Mouse (Mus musculus) limb, embryonic 11.5 days (tissue): ENCODE data around the gene E2f1. TPM values are rescaled to one million over a fixed set of nuclear protein-coding genes. Genes with fewer than 3 reads are reported as not detected.

ENCODE experiments used
- ATAC-seq: fragments of 200-750 bp; cut with Nextera tagmentation; 2 replicates; pipeline ENCODE4 v1.8.0; 2017; ENCODE audit warnings: low read depth; ENCODE audit not compliant: insufficient number of reproducible peaks, low FRiP score, low TSS enrichment
- DNase-seq: peaks from one replicate; pipeline ENCODE4 v3.0.0-alpha.2; 2015; ENCODE audit warnings: low spot score
- H3K27ac ChIP-seq: fragments of 300-500 bp; sonication (generic); replicated peaks from 2 replicates; pipeline ENCODE4 v1.5.1; 2014; ENCODE audit warnings: low read depth, mild to moderate bottlenecking, low read length
- H3K27me3 ChIP-seq: fragments of 300-500 bp; sonication (generic); 2 replicates; pipeline ENCODE4 v1.6.1; 2014; ENCODE audit warnings: mild to moderate bottlenecking, low read length, mixed read lengths; ENCODE audit not compliant: control insufficient read depth, insufficient read depth
- H3K36me3 ChIP-seq: fragments of 300-500 bp; sonication (generic); 2 replicates; pipeline ENCODE4 v1.6.1; 2014; ENCODE audit warnings: mild to moderate bottlenecking, low read length, moderate library complexity, mixed read lengths; ENCODE audit not compliant: control insufficient read depth, insufficient read depth
- H3K4me1 ChIP-seq: fragments of 300-500 bp; sonication (generic); 2 replicates; pipeline ENCODE4 v1.6.1; 2014; ENCODE audit warnings: low read length, mixed read lengths; ENCODE audit not compliant: control insufficient read depth, insufficient read depth
- H3K4me2 ChIP-seq: fragments of 300-500 bp; sonication (generic); 2 replicates; pipeline ENCODE4 v1.6.1; 2014; ENCODE audit warnings: low read depth, mild to moderate bottlenecking, moderate library complexity; ENCODE audit not compliant: severe bottlenecking
- H3K4me3 ChIP-seq: fragments of 300-500 bp; sonication (generic); 2 replicates; pipeline ENCODE4 v1.5.1; 2014; ENCODE audit warnings: low read depth, low read length
- H3K9ac ChIP-seq: fragments of 300-500 bp; sonication (generic); 2 replicates; pipeline ENCODE4 v1.6.1; 2014; ENCODE audit warnings: mild to moderate bottlenecking, low read length
- H3K9me3 ChIP-seq: fragments of 300-500 bp; sonication (generic); 2 replicates; pipeline ENCODE4 v1.6.1; 2016; ENCODE audit warnings: low read length; ENCODE audit not compliant: control insufficient read depth
- WGBS: fragments of 180-500 bp; shearing (Covaris S2); extraction: QIAGEN DNeasy Blood & Tissue Kit; methylation state at CpG from one replicate; pipeline ENCODE4 v1.1.7; 2014; 5-methylcytosine and 5-hydroxymethylcytosine counted together
- polyA plus RNA-seq: library from polyadenylated mRNA; unstranded; fragments of >200 nt; fragmentation: Nextera tagmentation; extraction: Ambion mirVana; gene quantifications from 2 replicates; pipeline ENCODE4 v1.2.1, GENCODE M21; 2014

Gene E2f1
- polyA plus RNA-seq, 1 experiment from 2014 or later = 8.9 TPM

GRCm38 (mm10) chr2:154591239-154591638 is 21.5 kb upstream of the E2f1 start:
- Histone ChIP-seq H3K4me3 (no peak overlapping the region), H3K9ac (no peak overlapping the region), H3K36me3 (no peaks in the 10 kb centered on the region), H3K9me3 (peaks cover 2% of the 10 kb centered on the region; the same call in 1 of the 2 replicates), H3K27ac (no peak overlapping the region), H3K27me3 (no peaks in the 10 kb centered on the region), H3K4me1 (no peaks in the 10 kb centered on the region), H3K4me2 (no peak overlapping the region)
- ATAC-seq (no peak), DNase-seq (no peak)
- 85% methylated on average over 3 of the region's 3 CpGs for WGBS

- H3K9me3 ChIP-seq = peaks cover 2% of the 10 kb centered on the region; the same call in 1 of the 2 replicates
- no peak overlapping the region for H3K4me2 ChIP-seq
- 81% methylated on average over 4 of the region's 4 CpGs for WGBS
- no peaks in the 10 kb centered on the region for H3K27me3 ChIP-seq
- H3K4me3 ChIP-seq = no peak overlapping the region
- H3K36me3 ChIP-seq = no peaks in the 10 kb centered on the region
- no peak overlapping the region for H3K9ac ChIP-seq
- H3K27ac ChIP-seq = no peak overlapping the region
- no peak for ATAC-seq
- DNase-seq = no peak
- H3K4me1 ChIP-seq = peaks cover 5% of the 10 kb centered on the region; the same call in 1 of the 2 replicates
Measured at GRCm38 (mm10) chr2:154589051-154589450, 19.4 kb upstream of the E2f1 start.

GRCm38 (mm10) chr2:154586405-154586804 is 16.7 kb upstream of the E2f1 start:
- Histone ChIP-seq H3K9ac (no peak overlapping the region), H3K4me1 (peaks cover 5% of the 10 kb centered on the region; the same call in 1 of the 2 replicates), H3K4me2 (no peak overlapping the region), H3K36me3 (no peaks in the 10 kb centered on the region), H3K27me3 (no peaks in the 10 kb centered on the region), H3K9me3 (no peaks in the 10 kb centered on the region), H3K4me3 (no peak overlapping the region), H3K27ac (no peak overlapping the region)
- ATAC-seq (no peak), DNase-seq (peak; percentile 62)
- 78% methylated on average over 5 of the region's 5 CpGs for WGBS

GRCm38 (mm10) chr2:154584931-154585601 is 15.4 kb upstream of the E2f1 start:
- 67% methylated on average over 17 of the region's 17 CpGs for WGBS
- Histone ChIP-seq H3K36me3 (no peaks in the 10 kb centered on the region), H3K4me1 (peaks cover 5% of the 10 kb centered on the region; the same call in 1 of the 2 replicates), H3K4me3 (no peak overlapping the region), H3K9ac (no peak overlapping the region), H3K27me3 (no peaks in the 10 kb centered on the region), H3K27ac (no peak overlapping the region), H3K9me3 (no peaks in the 10 kb centered on the region), H3K4me2 (no peak overlapping the region)
- no peak for ATAC-seq
- DNase-seq = no peak

GRCm38 (mm10) chr2:154583906-154584872 is 14.5 kb upstream of the E2f1 start:
- H3K27ac ChIP-seq = no peak overlapping the region
- WGBS = 68% methylated on average over 15 of the region's 15 CpGs
- no peak for DNase-seq

GRCm38 (mm10) chr2:154581421-154581820 is 11.7 kb upstream of the E2f1 start:
- WGBS = 90% methylated on average over 1 of the region's 1 CpGs
- Histone ChIP-seq H3K27me3 (no peaks in the 10 kb centered on the region), H3K4me3 (no peak overlapping the region), H3K36me3 (no peaks in the 10 kb centered on the region), H3K9me3 (no peaks in the 10 kb centered on the region), H3K9ac (no peak overlapping the region), H3K27ac (no peak overlapping the region), H3K4me2 (no peak overlapping the region), H3K4me1 (peaks cover 5% of the 10 kb centered on the region)
- ATAC-seq (no peak), DNase-seq (no peak)

More at GRCm38 (mm10) chr2:154583906-154584872, 14.5 kb upstream of the E2f1 start:
- ATAC-seq = no peak
- H3K4me2 ChIP-seq = no peak overlapping the region
- H3K27me3 ChIP-seq = no peaks in the 10 kb centered on the region
- no peaks in the 10 kb centered on the region for H3K9me3 ChIP-seq
- H3K9ac ChIP-seq = no peak overlapping the region
- H3K36me3 ChIP-seq = no peaks in the 10 kb centered on the region
- H3K4me3 ChIP-seq = no peak overlapping the region
- peaks cover 5% of the 10 kb centered on the region; the same call in 1 of the 2 replicates for H3K4me1 ChIP-seq

- Histone ChIP-seq H3K4me2 (no peak overlapping the region), H3K27ac (no peak overlapping the region), H3K27me3 (no peaks in the 10 kb centered on the region), H3K36me3 (no peaks in the 10 kb centered on the region), H3K9me3 (no peaks in the 10 kb centered on the region), H3K9ac (no peak overlapping the region), H3K4me3 (no peak overlapping the region), H3K4me1 (peaks cover 1% of the 10 kb centered on the region)
- ATAC-seq (no peak), DNase-seq (no peak)
- 90% methylated on average over 8 of the region's 8 CpGs for WGBS
Measured at GRCm38 (mm10) chr2:154580586-154580985, 10.9 kb upstream of the E2f1 start.

GRCm38 (mm10) chr2:154577744-154578067 is 8.0 kb upstream of the E2f1 start:
- 91% methylated on average over 6 of the region's 6 CpGs for WGBS
- no peak overlapping the region for H3K4me2 ChIP-seq
- H3K4me3 ChIP-seq = no peak overlapping the region
- no peak for DNase-seq
- H3K27me3 ChIP-seq = no peaks in the 10 kb centered on the region
- H3K4me1 ChIP-seq = no peaks in the 10 kb centered on the region; the same call in 1 of the 2 replicates
- H3K27ac ChIP-seq = no peak overlapping the region
- no peak for ATAC-seq
- no peaks in the 10 kb centered on the region for H3K9me3 ChIP-seq
- H3K36me3 ChIP-seq = no peaks in the 10 kb centered on the region
- no peak overlapping the region for H3K9ac ChIP-seq
